Mouse (Mus musculus) bone marrow, adult 2 months (tissue): ENCODE results near the gene Ndufa4l2. TPM values are rescaled to one million over a fixed set of nuclear protein-coding genes. Genes with fewer than 3 reads are reported as not detected.
A peak's percentile ranks its signal among the peaks of the same experiment; 100 is the strongest.

Experiments
- H3K27ac ChIP-seq: fragments of 200-500 bp; 2 replicates; pipeline ENCODE4 v1.5.1; 2012; ENCODE audit warnings: low read depth, mild to moderate bottlenecking, control low read depth, inconsistent platforms, low read length; ENCODE audit not compliant: control insufficient read depth, poor library complexity, insufficient read depth
- H3K4me1 ChIP-seq: fragments of 200-500 bp; 2 replicates; pipeline ENCODE4 v1.6.1; 2011; ENCODE audit warnings: low read length; ENCODE audit not compliant: control insufficient read depth, insufficient read depth
- H3K4me3 ChIP-seq: fragments of 200-500 bp; replicated peaks from 2 replicates; pipeline ENCODE3; 2011; ENCODE audit warnings: mild to moderate bottlenecking, low read depth, low read length, control low read depth; ENCODE audit not compliant: control insufficient read depth
- CTCF ChIP-seq: fragments of 200-500 bp; IDR thresholded peaks from 2 replicates; pipeline ENCODE4 v1.5.1; 2011; ENCODE audit warnings: low read length, control low read depth; ENCODE audit not compliant: control insufficient read depth, insufficient read depth
- POLR2A ChIP-seq: fragments of 200-500 bp; IDR thresholded peaks from 2 replicates; pipeline ENCODE4 v1.6.1; 2011; ENCODE audit warnings: low read depth, mild to moderate bottlenecking, control low read depth, low read length, borderline replicate concordance; ENCODE audit not compliant: control insufficient read depth
- WGBS: fragments of 180-500 bp; shearing (Covaris S2); methylation state at CpG from one replicate; pipeline ENCODE4 v1.1.7; 2018; 5-methylcytosine and 5-hydroxymethylcytosine counted together
- polyA plus RNA-seq: library from polyadenylated mRNA; stranded (reverse); fragments of >200 nt; gene quantifications from 2 replicates; pipeline ENCODE4 v1.2.4, GENCODE M21; 2011; ENCODE audit warnings: low replicate concordance; ENCODE audit not compliant: missing spikeins, insufficient read depth, insufficient read length

Ndufa4l2 gene
- polyA plus RNA-seq, 1 experiment, result not detected

DNA sequence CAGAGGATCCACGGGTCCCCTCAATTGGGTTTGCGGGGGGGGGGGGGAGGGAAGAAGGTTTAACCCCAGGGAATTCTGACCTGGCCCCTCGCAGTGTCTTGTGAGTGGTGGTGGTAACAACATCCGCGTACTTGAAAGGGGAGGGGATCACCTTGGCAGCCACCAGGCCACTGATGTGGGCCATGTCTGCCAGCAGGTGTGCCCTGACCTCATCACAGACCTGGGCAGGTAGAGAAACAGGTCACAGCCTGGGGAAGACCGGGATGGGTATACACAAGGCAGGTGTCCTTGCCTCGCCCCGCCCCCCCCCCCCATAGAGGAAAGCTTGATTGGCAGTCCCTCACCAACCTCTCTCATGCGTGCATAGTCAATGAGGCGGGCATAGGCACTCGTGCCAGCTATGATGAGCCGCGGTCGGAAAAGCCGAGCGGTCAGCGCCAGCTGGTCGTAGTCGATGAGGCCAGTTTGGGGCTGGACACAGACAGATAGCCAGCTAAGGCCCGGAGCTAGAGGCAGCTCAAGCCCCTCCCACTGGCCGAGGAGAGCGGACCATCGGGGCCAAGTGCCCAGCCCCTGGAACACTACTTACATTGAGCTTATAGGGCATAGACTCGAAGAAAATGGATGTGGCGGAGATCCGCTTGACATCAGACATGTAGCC is 4.4 kb downstream of the Ndufa4l2 start:
- TF ChIP-seq CTCF (no peak), POLR2A (no peak)
- no peaks in the 10 kb centered on the region; the same call in 1 of the 2 replicates for H3K4me1 ChIP-seq
- 92% methylated on average over 26 of the region's 26 CpGs for WGBS

DNA sequence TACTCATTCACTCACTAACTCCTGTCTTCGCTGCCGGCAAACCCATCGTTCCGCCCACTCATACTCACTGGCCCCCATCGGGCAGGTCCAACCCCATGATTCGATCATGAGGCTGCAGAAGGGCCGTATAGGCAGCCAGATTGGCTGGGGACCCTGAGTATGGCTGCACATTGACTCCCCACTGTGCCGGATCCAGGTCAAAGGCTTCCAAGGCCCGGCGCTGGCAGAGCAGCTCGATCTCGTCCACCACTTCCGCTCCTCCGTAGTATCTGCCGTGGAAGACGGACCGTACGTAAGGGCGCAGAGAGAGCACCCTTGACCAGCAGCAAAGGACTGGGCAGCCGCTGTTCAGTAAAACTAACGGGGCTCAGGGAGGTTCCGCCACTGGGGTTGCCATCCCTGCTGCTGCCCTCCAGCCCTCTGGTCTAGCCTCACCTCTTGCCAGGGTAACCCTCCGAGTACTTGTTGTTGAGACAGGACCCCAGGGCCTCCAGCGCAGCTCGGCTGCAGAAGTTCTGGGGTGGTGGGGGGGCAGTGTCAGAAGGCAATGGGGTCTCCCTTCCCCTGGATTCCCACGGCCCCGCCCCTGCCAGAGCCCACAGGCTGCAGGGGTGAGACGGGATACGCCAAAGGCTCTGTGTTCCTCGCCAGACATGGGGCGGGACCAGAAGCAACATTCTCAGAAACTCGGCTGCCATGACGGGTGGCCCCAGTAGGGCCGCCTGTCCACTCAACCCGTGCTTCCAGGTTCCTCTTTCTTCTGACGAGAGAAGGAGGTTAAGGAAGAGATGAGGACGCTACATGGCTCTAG is 5.3 kb downstream of the Ndufa4l2 start:
- no peak overlapping the region for H3K27ac ChIP-seq
- no peak overlapping the region for H3K4me3 ChIP-seq
- no peaks in the 10 kb centered on the region; the same call in 1 of the 2 replicates for H3K4me1 ChIP-seq
- WGBS, result 88% methylated on average over 37 of the region's 37 CpGs
- TF ChIP-seq CTCF (no peak), POLR2A (no peak)

More for the DNA sequence above, 4.4 kb downstream of the Ndufa4l2 start:
- H3K27ac ChIP-seq, result no peak overlapping the region
- H3K4me3 ChIP-seq, result no peak overlapping the region

- 86% methylated on average over 20 of the region's 20 CpGs for WGBS
- TF ChIP-seq CTCF, result no peak
- no peak for TF ChIP-seq POLR2A
- H3K4me1 ChIP-seq, result no peaks in the 10 kb centered on the region; the same call in 1 of the 2 replicates
- peak overlapping the region; percentile 9 for H3K4me3 ChIP-seq
- no peak overlapping the region for H3K27ac ChIP-seq
These were observed 6.1 kb downstream of the Ndufa4l2 start for GRCm38 (mm10) chr10:127520714-127521357.

DNA sequence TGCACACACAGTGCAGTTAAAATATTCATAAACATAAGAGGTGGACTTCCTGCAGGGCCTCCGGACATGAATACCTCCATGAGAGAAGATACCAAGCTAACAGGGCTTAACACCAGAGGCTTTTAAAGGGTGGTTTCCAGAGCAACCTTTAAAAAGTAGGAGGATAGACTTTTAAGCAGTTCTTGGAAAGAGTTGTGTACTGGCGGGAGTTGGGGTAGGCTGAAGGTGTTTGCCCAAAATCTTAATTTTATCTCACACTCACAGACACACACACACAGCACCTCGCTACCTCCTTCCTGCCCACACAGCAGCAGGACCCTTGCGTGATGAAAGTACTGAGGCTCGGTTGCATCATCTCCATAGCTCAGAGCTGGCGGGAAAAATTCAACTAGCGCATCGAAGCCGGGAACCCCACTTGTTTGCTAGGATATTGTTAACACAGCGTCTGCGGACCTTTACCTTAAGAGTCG is 6.9 kb downstream of the Ndufa4l2 start:
- H3K4me1 ChIP-seq, result no peaks in the 10 kb centered on the region; the same call in 1 of the 2 replicates
- H3K27ac ChIP-seq, result no peak overlapping the region
- peak overlapping the region; percentile 91 for H3K4me3 ChIP-seq
- 1% methylated on average over 12 of the region's 12 CpGs for WGBS
- no peak for TF ChIP-seq POLR2A
- no peak for TF ChIP-seq CTCF

- TF ChIP-seq POLR2A, result no peak
- no peak for TF ChIP-seq CTCF
- H3K4me1 ChIP-seq, result no peaks in the 10 kb centered on the region; the same call in none of the 2 replicates
- no peak within 1 kb of the TSS for H3K27ac ChIP-seq
- WGBS, result 0% methylated on average over 21 of the region's 21 CpGs
- peak within 1 kb of the TSS; percentile 91 for H3K4me3 ChIP-seq
These were observed 7.4 kb downstream of the Ndufa4l2 start, which contains the start of gene Shmt2 for GRCm38 (mm10) chr10:127522088-127522581. TSS of gene Shmt2 (minus strand) at chr10:127522444.

DNA sequence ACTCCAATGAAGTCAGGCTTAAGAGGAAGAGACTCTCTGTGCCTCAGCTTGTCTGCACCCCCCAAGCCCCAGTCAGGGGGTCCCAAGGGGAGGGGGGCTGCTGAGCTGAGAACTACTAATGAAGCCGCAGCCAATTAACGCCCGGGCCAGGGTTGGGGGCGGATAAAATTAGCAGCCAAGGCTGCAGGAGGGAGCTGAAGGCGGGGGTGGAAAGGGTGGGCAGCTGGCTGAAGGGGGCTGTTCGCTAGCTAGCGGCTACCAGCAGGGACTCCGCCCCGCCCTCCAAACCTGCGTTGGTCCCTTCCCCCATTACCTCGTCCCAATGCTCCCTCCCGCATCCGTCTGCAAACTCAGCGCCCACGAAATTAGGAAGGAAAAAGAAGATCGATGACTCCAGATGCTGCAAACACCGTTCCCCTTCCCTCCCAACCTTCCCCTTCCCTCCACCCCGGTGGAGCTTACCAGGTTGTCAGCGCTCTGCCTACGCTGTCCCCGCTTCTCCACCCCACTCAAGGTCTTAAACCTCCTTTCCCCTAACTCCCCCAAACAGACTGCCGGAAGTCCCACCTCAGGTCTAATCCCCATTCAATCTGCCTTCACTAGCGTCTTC is 10.0 kb downstream of the Ndufa4l2 start:
- no peak for TF ChIP-seq CTCF
- no peak for TF ChIP-seq POLR2A
- no peak overlapping the region for H3K4me3 ChIP-seq
- H3K27ac ChIP-seq, result no peak overlapping the region
- no peaks in the 10 kb centered on the region; the same call in none of the 2 replicates for H3K4me1 ChIP-seq
- 9% methylated on average over 23 of the region's 23 CpGs for WGBS

GRCm38 (mm10) chr10:127526048-127526447 is 11.3 kb downstream of the Ndufa4l2 start:
- TF ChIP-seq POLR2A, result no peak
- TF ChIP-seq CTCF, result no peak
- Histone ChIP-seq H3K27ac (no peak overlapping the region), H3K4me1 (no peaks in the 10 kb centered on the region; the same call in none of the 2 replicates), H3K4me3 (no peak overlapping the region)
- 2% methylated on average over 26 of the region's 26 CpGs for WGBS

DNA sequence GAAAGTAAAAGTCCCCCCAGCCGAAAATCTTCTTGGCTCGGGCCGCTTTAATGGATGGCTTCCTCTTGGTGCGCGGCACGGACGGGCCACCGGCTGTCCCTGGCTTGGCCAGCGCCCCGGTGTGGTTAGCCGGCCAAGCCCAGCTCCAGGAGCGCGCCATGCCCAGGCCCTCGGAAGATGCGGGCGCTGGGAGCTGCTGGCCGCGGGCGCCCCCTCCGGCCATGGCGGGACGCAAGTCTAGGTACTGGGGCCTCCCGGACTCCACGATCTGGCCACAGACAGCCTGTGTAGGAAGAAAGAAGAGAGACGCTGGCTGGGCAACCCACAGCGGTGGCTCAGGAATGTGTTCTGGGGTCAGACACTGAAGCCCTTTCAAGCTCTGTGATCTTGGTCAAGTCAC is 11.9 kb downstream of the Ndufa4l2 start:
- WGBS, result under 1% methylated on average over 26 of the region's 26 CpGs
- no peak overlapping the region for H3K27ac ChIP-seq
- H3K4me1 ChIP-seq, result no peaks in the 10 kb centered on the region; the same call in none of the 2 replicates
- no peak overlapping the region for H3K4me3 ChIP-seq
- TF ChIP-seq CTCF (peak; percentile 19; the same call in 1 of the 2 replicates), POLR2A (no peak)
